Mouse (Mus musculus): ENCODE data around the gene Pank3.

- no peak for TF ChIP-seq POLR2A (IDR thresholded peaks at IDR 0.05; ENCODE audit: insufficient read depth, low read depth, low read length)
- TF ChIP-seq CTCF (IDR thresholded peaks at IDR 0.05; ENCODE audit: insufficient read depth, low read depth, low read length) = no peak
These were observed 31.2 kb upstream of the Pank3 start for GRCm38 (mm10) chr11:35738102-35738501.
